Mouse (Mus musculus): ENCODE measurements around the gene Rnpepl1. TPM values are rescaled to one million over a fixed set of nuclear protein-coding genes. Genes with fewer than 3 reads are reported as not detected.

Gene Rnpepl1
- 31.6 and 34.7 TPM in 2 replicates for polyA plus RNA-seq (2016; fragmentation: Nextera tagmentation; extraction: Ambion mirVana)

- under 1% methylated on average over 33 of the region's 57 CpGs for WGBS
- H3K36me3 ChIP-seq: peaks cover 13% of the 10 kb centered on the region
- H3K4me1 ChIP-seq: peaks cover 39% of the 10 kb centered on the region
- H3K4me3 ChIP-seq: peak within 1 kb of the TSS; percentile 90
- peak within 1 kb of the TSS; percentile 95 for H3K9ac ChIP-seq
- H3K27ac ChIP-seq: peak within 1 kb of the TSS; percentile 97
- peak within 1 kb of the TSS; percentile 97 for H3K4me2 ChIP-seq (replicated peaks)
- no peaks in the 10 kb centered on the region for H3K9me3 ChIP-seq (replicated peaks)
- peak; percentile 71 for ATAC-seq (ENCODE audit: low FRiP score)
- H3K27me3 ChIP-seq: peaks cover 5% of the 10 kb centered on the region; the same call in 1 of the 2 replicates
These were observed at the start of gene Rnpepl1 for GRCm38 (mm10) chr1:92910239-92910885. Rnpepl1 (plus strand) TSS chr1:92910783.

DNA sequence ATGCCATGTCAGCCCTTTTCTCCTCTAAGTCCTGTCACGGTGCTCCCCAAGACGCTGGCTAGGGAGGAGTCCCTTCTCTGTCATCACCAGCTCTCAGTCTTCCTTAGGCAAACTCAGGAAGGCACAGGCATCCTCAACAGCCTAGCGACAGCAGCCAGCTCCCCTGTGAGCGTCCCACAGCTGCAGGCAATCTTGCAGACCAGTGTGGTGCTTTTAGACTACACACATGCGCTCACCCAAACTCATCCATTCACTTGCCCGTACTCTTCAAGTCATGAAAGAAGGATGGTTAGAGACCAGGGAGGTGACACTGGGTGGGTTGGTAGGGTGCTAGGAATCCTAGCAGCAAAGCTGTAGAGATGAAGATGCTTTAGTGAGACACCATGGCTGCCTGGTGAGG lies 49.1 kb upstream of the Rnpepl1 start:
- peaks cover 7% of the 10 kb centered on the region; the same call in 1 of the 2 replicates for H3K4me1 ChIP-seq
- no peak for ATAC-seq (ENCODE audit: low FRiP score)
- WGBS: 69% methylated on average over 6 of the region's 6 CpGs
- H3K4me2 ChIP-seq (replicated peaks): no peak overlapping the region
- H3K27ac ChIP-seq: no peak overlapping the region
- no peak overlapping the region for H3K4me3 ChIP-seq
- H3K9ac ChIP-seq: no peak overlapping the region
- H3K36me3 ChIP-seq: peaks cover 40% of the 10 kb centered on the region
- no peaks in the 10 kb centered on the region for H3K9me3 ChIP-seq (replicated peaks)
- no peaks in the 10 kb centered on the region for H3K27me3 ChIP-seq

DNA sequence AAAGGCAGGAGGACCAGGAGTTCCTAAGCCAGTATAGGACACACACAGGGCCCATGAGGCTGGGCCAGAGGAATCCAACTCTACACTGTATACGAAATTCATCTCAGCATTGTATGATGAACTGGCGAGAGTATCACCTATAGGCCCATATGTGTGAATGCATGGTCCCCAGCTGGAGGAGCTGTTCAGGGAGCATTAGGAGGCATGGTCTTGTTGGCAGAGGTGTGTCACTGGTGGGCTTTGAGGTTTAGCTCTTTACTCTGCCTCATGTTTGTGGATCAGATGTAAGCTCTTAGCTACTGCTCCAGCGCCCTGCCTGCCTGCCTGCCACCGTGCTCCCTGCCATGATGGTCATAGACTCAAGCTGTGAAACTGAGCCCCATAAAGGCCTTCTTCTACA lies 47.3 kb upstream of the Rnpepl1 start:
- no peak overlapping the region for H3K9ac ChIP-seq
- no peak overlapping the region for H3K27ac ChIP-seq
- no peaks in the 10 kb centered on the region for H3K27me3 ChIP-seq
- peaks cover 7% of the 10 kb centered on the region; the same call in 1 of the 2 replicates for H3K4me1 ChIP-seq
- H3K4me3 ChIP-seq: no peak overlapping the region
- no peak overlapping the region for H3K4me2 ChIP-seq (replicated peaks)
- 92% methylated on average over 4 of the region's 4 CpGs for WGBS
- H3K9me3 ChIP-seq (replicated peaks): no peaks in the 10 kb centered on the region
- ATAC-seq (ENCODE audit: low FRiP score): no peak
- peaks cover 22% of the 10 kb centered on the region for H3K36me3 ChIP-seq

DNA sequence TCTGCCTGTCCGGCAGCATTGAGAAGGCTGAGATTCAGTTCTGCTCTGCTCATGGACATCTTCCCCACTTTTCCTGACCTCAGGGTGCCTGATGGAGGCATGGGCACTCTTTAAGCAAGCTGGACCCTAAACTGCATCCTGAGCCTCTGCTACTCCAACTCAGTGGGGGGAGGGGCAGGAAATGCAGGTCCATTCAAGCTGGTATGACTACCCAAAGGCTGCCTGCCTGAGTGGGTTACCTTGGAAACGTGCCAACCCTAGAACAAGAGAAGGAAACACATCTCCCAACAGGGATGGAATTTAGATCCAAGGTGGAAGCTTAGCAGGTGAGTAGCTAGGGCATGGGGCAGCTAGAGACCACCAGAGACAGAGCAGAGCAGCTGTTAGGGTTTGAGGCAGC lies 44.4 kb upstream of the Rnpepl1 start:
- Histone ChIP-seq H3K4me2 (replicated peaks) (no peak overlapping the region), H3K4me3 (no peak overlapping the region), H3K27ac (no peak overlapping the region), H3K27me3 (no peaks in the 10 kb centered on the region), H3K36me3 (no peaks in the 10 kb centered on the region), H3K9ac (no peak overlapping the region), H3K9me3 (replicated peaks) (no peaks in the 10 kb centered on the region), H3K4me1 (peaks cover 7% of the 10 kb centered on the region; the same call in 1 of the 2 replicates)
- no peak for ATAC-seq (ENCODE audit: low FRiP score)
- 76% methylated on average over 2 of the region's 2 CpGs for WGBS

- H3K9ac ChIP-seq: no peak overlapping the region
- no peak for ATAC-seq (ENCODE audit: low FRiP score)
- no peak overlapping the region for H3K27ac ChIP-seq
- no peak overlapping the region for H3K4me3 ChIP-seq
- H3K4me1 ChIP-seq: peaks cover 7% of the 10 kb centered on the region; the same call in 1 of the 2 replicates
- no peaks in the 10 kb centered on the region for H3K27me3 ChIP-seq
- WGBS: 76% methylated on average over 2 of the region's 2 CpGs
- no peaks in the 10 kb centered on the region for H3K36me3 ChIP-seq
- H3K9me3 ChIP-seq (replicated peaks): no peaks in the 10 kb centered on the region
- no peak overlapping the region for H3K4me2 ChIP-seq (replicated peaks)
These were observed 40.6 kb upstream of the Rnpepl1 start for GRCm38 (mm10) chr1:92869985-92870384.

GRCm38 (mm10) chr1:92872666-92873065 lies 37.9 kb upstream of the Rnpepl1 start:
- no peak overlapping the region for H3K4me2 ChIP-seq (replicated peaks)
- H3K27ac ChIP-seq: no peak overlapping the region
- no peaks in the 10 kb centered on the region for H3K27me3 ChIP-seq
- no peak for ATAC-seq (ENCODE audit: low FRiP score)
- no peak overlapping the region for H3K9ac ChIP-seq
- H3K9me3 ChIP-seq (replicated peaks): no peaks in the 10 kb centered on the region
- 89% methylated on average over 7 of the region's 7 CpGs for WGBS
- H3K4me1 ChIP-seq: 0 out of 2 replicates have a peak, but pooled peaks cover 2% of the 10 kb centered on the region
- no peaks in the 10 kb centered on the region for H3K36me3 ChIP-seq
- H3K4me3 ChIP-seq: no peak overlapping the region

DNA sequence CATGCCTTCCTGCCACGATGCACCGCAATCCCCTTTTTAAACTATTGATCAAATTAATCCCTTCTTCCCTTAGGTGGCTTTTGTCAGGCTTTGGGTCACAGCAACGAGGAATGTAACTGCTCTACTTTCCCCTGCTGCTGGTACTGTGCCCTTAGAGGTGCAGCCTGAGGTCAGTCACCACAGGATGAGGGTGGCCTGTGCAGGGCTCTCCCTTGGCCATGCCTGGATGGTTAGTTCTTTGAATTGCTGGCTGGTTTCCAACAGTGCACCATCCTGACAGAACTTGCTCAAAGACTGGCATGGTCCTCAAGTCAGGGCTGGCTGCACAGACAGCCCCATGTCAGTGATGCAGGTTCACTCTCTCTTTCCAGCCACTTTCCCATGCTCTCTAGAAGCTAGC lies 36.6 kb upstream of the Rnpepl1 start:
- H3K9ac ChIP-seq: no peak overlapping the region
- WGBS: 79% methylated on average over 3 of the region's 3 CpGs
- H3K4me1 ChIP-seq: 0 out of 2 replicates have a peak, but pooled peaks cover 2% of the 10 kb centered on the region
- no peak for ATAC-seq (ENCODE audit: low FRiP score)
- no peak overlapping the region for H3K4me2 ChIP-seq (replicated peaks)
- no peaks in the 10 kb centered on the region for H3K27me3 ChIP-seq
- no peak overlapping the region for H3K4me3 ChIP-seq
- no peaks in the 10 kb centered on the region for H3K9me3 ChIP-seq (replicated peaks)
- H3K36me3 ChIP-seq: no peaks in the 10 kb centered on the region
- H3K27ac ChIP-seq: no peak overlapping the region

- no peak overlapping the region for H3K4me3 ChIP-seq
- no peak for ATAC-seq (ENCODE audit: low FRiP score)
- no peak overlapping the region for H3K9ac ChIP-seq
- no peaks in the 10 kb centered on the region for H3K27me3 ChIP-seq
- no peak overlapping the region for H3K4me2 ChIP-seq (replicated peaks)
- H3K27ac ChIP-seq: no peak overlapping the region
- H3K9me3 ChIP-seq (replicated peaks): no peaks in the 10 kb centered on the region
- H3K4me1 ChIP-seq: 0 out of 2 replicates have a peak, but pooled peaks cover 2% of the 10 kb centered on the region
- WGBS: 74% methylated on average over 8 of the region's 8 CpGs
- H3K36me3 ChIP-seq: no peaks in the 10 kb centered on the region
These were observed 35.0 kb upstream of the Rnpepl1 start for GRCm38 (mm10) chr1:92875360-92876111.

DNA sequence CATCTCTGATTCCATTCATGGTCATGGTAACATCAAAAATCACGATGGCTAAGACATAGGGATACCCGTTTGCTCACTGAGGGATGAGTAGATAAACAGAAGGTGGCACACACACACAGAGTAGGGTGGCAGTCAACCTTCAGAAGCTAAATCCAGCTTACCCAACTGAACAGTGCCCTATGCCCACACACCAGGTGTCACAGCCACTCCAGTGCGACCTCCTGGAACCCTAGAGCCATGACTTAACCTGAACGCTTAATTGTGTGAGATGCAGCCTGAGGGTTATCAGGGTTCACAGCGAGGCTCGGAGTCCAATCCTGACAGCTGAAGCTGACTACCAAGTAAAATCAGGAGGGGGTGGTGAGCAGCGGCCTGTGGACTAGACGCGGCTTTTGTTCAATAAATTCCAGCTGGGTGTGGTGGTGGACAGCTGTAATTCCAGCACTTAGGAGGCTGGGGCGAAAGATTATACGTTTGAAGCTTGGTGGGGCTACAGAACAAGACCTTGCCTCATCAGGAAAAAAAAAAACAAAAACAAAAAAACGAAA lies 33.1 kb upstream of the Rnpepl1 start:
- 67% methylated on average over 12 of the region's 12 CpGs for WGBS
- Histone ChIP-seq H3K4me3 (no peak overlapping the region), H3K9ac (no peak overlapping the region), H3K27me3 (no peaks in the 10 kb centered on the region), H3K9me3 (replicated peaks) (no peaks in the 10 kb centered on the region), H3K27ac (no peak overlapping the region), H3K4me1 (0 out of 2 replicates have a peak, but pooled peaks cover 2% of the 10 kb centered on the region), H3K36me3 (no peaks in the 10 kb centered on the region), H3K4me2 (replicated peaks) (no peak overlapping the region)
- ATAC-seq (ENCODE audit: low FRiP score): no peak

DNA sequence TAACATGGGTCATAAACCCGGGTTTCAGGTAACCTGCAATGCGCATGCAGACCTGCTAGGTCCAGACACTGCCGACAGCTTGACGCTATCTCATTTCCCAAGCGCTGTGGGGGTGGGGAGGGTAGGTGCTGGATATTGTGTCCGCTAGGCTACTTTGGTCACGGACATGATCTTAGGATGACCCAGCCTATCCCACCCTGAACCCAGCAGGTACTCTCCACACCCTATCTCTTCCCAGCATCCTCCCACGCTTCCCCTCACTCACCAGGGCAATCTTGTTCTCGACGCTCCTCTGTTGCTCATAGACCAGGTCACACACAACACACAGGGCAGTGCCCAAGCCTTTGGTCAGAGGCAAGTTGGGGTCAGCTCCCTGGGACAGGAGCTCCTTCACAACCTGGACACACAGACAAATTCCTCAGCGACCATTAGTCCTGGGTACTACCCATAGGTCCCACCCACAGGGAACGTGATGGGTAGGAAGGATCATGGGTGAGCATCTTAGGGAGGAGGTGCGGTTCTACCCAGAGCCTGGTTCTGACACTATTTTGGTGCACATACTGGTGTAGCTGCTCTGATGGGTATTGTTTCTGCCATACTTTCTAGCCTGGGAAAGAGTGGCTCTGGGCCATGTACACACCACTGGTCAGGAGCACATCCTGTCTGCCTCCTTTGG lies 32.4 kb upstream of the Rnpepl1 start:
- no peak overlapping the region for H3K4me2 ChIP-seq (replicated peaks)
- no peak overlapping the region for H3K27ac ChIP-seq
- 86% methylated on average over 13 of the region's 13 CpGs for WGBS
- no peak for ATAC-seq (ENCODE audit: low FRiP score)
- no peaks in the 10 kb centered on the region for H3K36me3 ChIP-seq
- H3K4me1 ChIP-seq: 0 out of 2 replicates have a peak, but pooled peaks cover 2% of the 10 kb centered on the region
- H3K9me3 ChIP-seq (replicated peaks): no peaks in the 10 kb centered on the region
- H3K27me3 ChIP-seq: no peaks in the 10 kb centered on the region
- no peak overlapping the region for H3K4me3 ChIP-seq
- H3K9ac ChIP-seq: no peak overlapping the region

DNA sequence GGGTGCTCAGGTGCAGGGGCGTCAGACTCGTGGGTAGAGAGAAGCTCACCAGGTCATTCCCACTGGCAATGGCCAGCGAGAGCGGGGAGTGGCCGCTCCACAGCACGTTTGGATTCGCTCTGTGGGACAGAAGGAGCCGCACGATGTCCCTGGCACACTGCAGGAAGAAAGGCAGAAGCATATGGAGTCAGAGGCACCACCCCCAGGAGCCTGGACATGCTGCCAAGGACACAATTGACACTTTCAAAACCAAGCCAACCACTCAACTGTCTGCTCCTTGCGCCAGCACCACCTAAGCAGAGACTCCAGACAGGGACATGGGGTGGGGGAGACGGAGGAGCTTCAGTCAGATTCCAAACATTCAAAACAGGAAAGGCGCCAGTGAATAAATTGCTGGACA lies 31.3 kb upstream of the Rnpepl1 start:
- no peaks in the 10 kb centered on the region for H3K27me3 ChIP-seq
- H3K4me1 ChIP-seq: 0 out of 2 replicates have a peak, but pooled peaks cover 2% of the 10 kb centered on the region
- no peak overlapping the region for H3K4me3 ChIP-seq
- no peak overlapping the region for H3K27ac ChIP-seq
- H3K36me3 ChIP-seq: no peaks in the 10 kb centered on the region
- H3K4me2 ChIP-seq (replicated peaks): no peak overlapping the region
- WGBS: 92% methylated on average over 12 of the region's 12 CpGs
- no peak overlapping the region for H3K9ac ChIP-seq
- ATAC-seq (ENCODE audit: low FRiP score): no peak
- H3K9me3 ChIP-seq (replicated peaks): no peaks in the 10 kb centered on the region

- Histone ChIP-seq H3K4me1 (0 out of 2 replicates have a peak, but pooled peaks cover 2% of the 10 kb centered on the region), H3K4me2 (replicated peaks) (no peak overlapping the region), H3K27ac (no peak overlapping the region), H3K27me3 (no peaks in the 10 kb centered on the region), H3K9ac (no peak overlapping the region), H3K36me3 (no peaks in the 10 kb centered on the region), H3K4me3 (no peak overlapping the region), H3K9me3 (replicated peaks) (no peaks in the 10 kb centered on the region)
- WGBS: 82% methylated on average over 5 of the region's 5 CpGs
- ATAC-seq (ENCODE audit: low FRiP score): no peak
These were observed 30.5 kb upstream of the Rnpepl1 start for GRCm38 (mm10) chr1:92880101-92880500.

All from hindbrain, embryonic 12.5 days (tissue).